Mouse (Mus musculus) neural tube, embryonic 14.5 days (tissue): ENCODE measurements around the gene Zgpat. TPM values are rescaled to one million over a fixed set of nuclear protein-coding genes. Genes with fewer than 3 reads are reported as not detected.

Experiments used
- ATAC-seq: fragments of 200-750 bp; cut with Nextera tagmentation; 2 replicates; pipeline ENCODE4 v1.8.0; 2017; ENCODE audit warnings: low read depth, mild to moderate bottlenecking, moderate TSS enrichment, moderate library complexity
- H3K27ac ChIP-seq: fragments of 300-500 bp; sonication (generic); 2 replicates; pipeline ENCODE4 v1.5.1; 2014; ENCODE audit warnings: low read depth, mild to moderate bottlenecking, control low read depth, low read length, moderate library complexity, mixed read lengths
- H3K27me3 ChIP-seq: fragments of 300-500 bp; sonication (generic); 2 replicates; pipeline ENCODE4 v1.6.1; 2014; ENCODE audit warnings: low read length; ENCODE audit not compliant: control insufficient read depth, insufficient read depth
- H3K36me3 ChIP-seq: fragments of 300-500 bp; sonication (generic); 2 replicates; pipeline ENCODE4 v1.6.1; 2014; ENCODE audit warnings: low read length, mixed read lengths; ENCODE audit not compliant: control insufficient read depth, insufficient read depth
- H3K4me1 ChIP-seq: fragments of 300-500 bp; sonication (generic); 2 replicates; pipeline ENCODE4 v1.6.1; 2014; ENCODE audit warnings: low read length; ENCODE audit not compliant: control insufficient read depth, insufficient read depth
- H3K4me2 ChIP-seq: fragments of 300-500 bp; sonication (generic); 2 replicates; pipeline ENCODE4 v1.6.1; 2014; ENCODE audit warnings: mild to moderate bottlenecking, low read depth, low read length, control low read depth
- H3K4me3 ChIP-seq: fragments of 300-500 bp; sonication (generic); 2 replicates; pipeline ENCODE4 v1.5.1; 2014; ENCODE audit warnings: low read depth, low read length, control low read depth, mixed read lengths
- H3K9ac ChIP-seq: fragments of 300-500 bp; sonication (generic); replicated peaks from 2 replicates; pipeline ENCODE4 v1.6.1; 2014; ENCODE audit warnings: low read depth, mild to moderate bottlenecking, control low read depth, low read length, mixed read lengths
- H3K9me3 ChIP-seq: fragments of 300-500 bp; sonication (generic); 2 replicates; pipeline ENCODE4 v1.6.1; 2016; ENCODE audit warnings: low read length; ENCODE audit not compliant: control insufficient read depth
- WGBS: fragments of 180-500 bp; shearing (Covaris S2); extraction: QIAGEN DNeasy Blood & Tissue Kit; methylation state at CpG from one replicate; pipeline ENCODE4 v1.1.7; 2014; 5-methylcytosine and 5-hydroxymethylcytosine counted together
- polyA plus RNA-seq: library from polyadenylated mRNA; unstranded; fragments of >200 nt; fragmentation: Nextera tagmentation; extraction: Ambion mirVana; gene quantifications from 2 replicates; pipeline ENCODE4 v1.2.1, GENCODE M21; 2014

Gene Zgpat
- 59.3 and 67.7 TPM in 2 replicates for polyA plus RNA-seq

- H3K36me3 ChIP-seq = peaks cover 35% of the 10 kb centered on the region
- H3K9ac ChIP-seq = peak within 1 kb of the TSS; percentile 84
- H3K27me3 ChIP-seq = no peaks in the 10 kb centered on the region
- H3K4me2 ChIP-seq = peak within 1 kb of the TSS; percentile 99
- peak within 1 kb of the TSS; percentile 88 for H3K27ac ChIP-seq
- no peaks in the 10 kb centered on the region for H3K9me3 ChIP-seq
- peak within 1 kb of the TSS; percentile 94 for H3K4me3 ChIP-seq
- H3K4me1 ChIP-seq = peaks cover 30% of the 10 kb centered on the region
- under 1% methylated on average over 67 of the region's 71 CpGs for WGBS
- peak; percentile 89 for ATAC-seq
These were observed at the start of gene Zgpat, which contains the start of gene Arfrp1 for GRCm38 (mm10) chr2:181364860-181365596. Zgpat (plus strand) TSS chr2:181364928. Arfrp1 (minus strand) TSS chr2:181365404.

GRCm38 (mm10) chr2:181319248-181320102 lies 45.3 kb upstream of the Zgpat start, which contains the start of gene Rtel1:
Rtel1 (plus strand) TSS chr2:181319739.
- 7% methylated on average over 40 of the region's 40 CpGs for WGBS
- Histone ChIP-seq H3K27ac (peak within 1 kb of the TSS; percentile 41; the same call in 1 of the 2 replicates), H3K9me3 (no peaks in the 10 kb centered on the region), H3K4me1 (peaks cover 7% of the 10 kb centered on the region; the same call in 1 of the 2 replicates), H3K9ac (peak within 1 kb of the TSS; percentile 25), H3K4me2 (peak within 1 kb of the TSS; percentile 49), H3K27me3 (no peaks in the 10 kb centered on the region), H3K36me3 (peaks cover 14% of the 10 kb centered on the region; the same call in 1 of the 2 replicates), H3K4me3 (peak within 1 kb of the TSS; percentile 52)
- ATAC-seq = peak; percentile 94

- whole genome bisulfite sequencing = 13% methylated on average over 7 of the region's 7 CpGs
- Histone ChIP-seq H3K9me3 (no peaks in the 10 kb centered on the region), H3K27ac (no peak overlapping the region), H3K4me3 (peak overlapping the region; percentile 52), H3K9ac (peak overlapping the region; percentile 25; the same call in 1 of the 2 replicates), H3K4me2 (peak overlapping the region; percentile 49), H3K36me3 (peaks cover 17% of the 10 kb centered on the region; the same call in 1 of the 2 replicates), H3K4me1 (peaks cover 7% of the 10 kb centered on the region; the same call in 1 of the 2 replicates), H3K27me3 (no peaks in the 10 kb centered on the region)
- 0 out of 2 replicates have a peak, but pooled peaks have one; percentile 9 for ATAC-seq
These were observed 44.6 kb upstream of the Zgpat start for GRCm38 (mm10) chr2:181320103-181320499.

- Histone ChIP-seq H3K4me2 (no peak overlapping the region), H3K9me3 (no peaks in the 10 kb centered on the region), H3K27me3 (no peaks in the 10 kb centered on the region), H3K4me1 (peaks cover 7% of the 10 kb centered on the region; the same call in 1 of the 2 replicates), H3K4me3 (no peak overlapping the region), H3K36me3 (peaks cover 20% of the 10 kb centered on the region), H3K27ac (no peak overlapping the region), H3K9ac (no peak overlapping the region)
- ATAC-seq = no peak
- 61% methylated on average over 5 of the region's 5 CpGs for WGBS
These were observed 42.6 kb upstream of the Zgpat start for GRCm38 (mm10) chr2:181322136-181322535.

GRCm38 (mm10) chr2:181326098-181326497 lies 38.6 kb upstream of the Zgpat start:
- H3K36me3 ChIP-seq = peaks cover 40% of the 10 kb centered on the region
- 95% methylated on average over 2 of the region's 2 CpGs for WGBS
- no peak for ATAC-seq

GRCm38 (mm10) chr2:181332542-181332941 lies 32.2 kb upstream of the Zgpat start:
- Histone ChIP-seq H3K9ac (no peak overlapping the region), H3K27ac (no peak overlapping the region), H3K27me3 (no peaks in the 10 kb centered on the region), H3K4me1 (no peaks in the 10 kb centered on the region), H3K4me3 (no peak overlapping the region), H3K36me3 (peaks cover 32% of the 10 kb centered on the region), H3K4me2 (no peak overlapping the region), H3K9me3 (no peaks in the 10 kb centered on the region)
- no peak for ATAC-seq

More at GRCm38 (mm10) chr2:181326098-181326497, 38.6 kb upstream of the Zgpat start:
- Histone ChIP-seq H3K4me3 (no peak overlapping the region), H3K9me3 (no peaks in the 10 kb centered on the region), H3K4me1 (no peaks in the 10 kb centered on the region), H3K9ac (no peak overlapping the region), H3K27ac (no peak overlapping the region), H3K4me2 (no peak overlapping the region), H3K27me3 (no peaks in the 10 kb centered on the region)

GRCm38 (mm10) chr2:181334023-181334422 lies 30.7 kb upstream of the Zgpat start:
- Histone ChIP-seq H3K36me3 (peaks cover 31% of the 10 kb centered on the region), H3K4me2 (no peak overlapping the region), H3K9me3 (no peaks in the 10 kb centered on the region), H3K9ac (no peak overlapping the region), H3K27me3 (no peaks in the 10 kb centered on the region), H3K4me1 (no peaks in the 10 kb centered on the region), H3K4me3 (no peak overlapping the region), H3K27ac (no peak overlapping the region)
- no peak for ATAC-seq
- 70% methylated on average over 3 of the region's 3 CpGs for WGBS

GRCm38 (mm10) chr2:181340426-181340825 lies 24.3 kb upstream of the Zgpat start:
- peaks cover 20% of the 10 kb centered on the region for H3K36me3 ChIP-seq
- 94% methylated on average over 4 of the region's 4 CpGs for WGBS
- no peak overlapping the region for H3K4me2 ChIP-seq
- no peak overlapping the region for H3K4me3 ChIP-seq
- no peak for ATAC-seq
- no peak overlapping the region for H3K9ac ChIP-seq
- H3K27ac ChIP-seq = no peak overlapping the region
- H3K27me3 ChIP-seq = no peaks in the 10 kb centered on the region
- H3K4me1 ChIP-seq = no peaks in the 10 kb centered on the region
- H3K9me3 ChIP-seq = no peaks in the 10 kb centered on the region
